Mouse (Mus musculus) embryonic facial prominence, embryonic 15.5 days (tissue): ENCODE data around the gene Nfia. TPM values are rescaled to one million over a fixed set of nuclear protein-coding genes. Genes with fewer than 3 reads are reported as not detected.

Source experiments
- polyA plus RNA-seq: library from polyadenylated mRNA; unstranded; fragments of >200 nt; fragmentation: Nextera tagmentation; extraction: Ambion mirVana; gene quantifications from 2 replicates; pipeline ENCODE4 v1.2.1, GENCODE M21; 2015

Nfia gene
- polyA plus RNA-seq, 1 experiment from 2014 or later, result 55.4 TPM

Other genes starting within 250 kb of the Nfia start
- gene E130114P18Rik, start 5.3 kb downstream of the Nfia start, polyA plus RNA-seq, result 3.8 and 4.2 TPM in 2 replicates